Mouse (Mus musculus): Measurements from ENCODE around the gene Atp1a3.

Gene Atp1a3

GRCm38 (mm10) chr7:25003820-25004388, 1.9 kb downstream of the Atp1a3 start:
- DNase-seq, result peak; percentile 79

DNA sequence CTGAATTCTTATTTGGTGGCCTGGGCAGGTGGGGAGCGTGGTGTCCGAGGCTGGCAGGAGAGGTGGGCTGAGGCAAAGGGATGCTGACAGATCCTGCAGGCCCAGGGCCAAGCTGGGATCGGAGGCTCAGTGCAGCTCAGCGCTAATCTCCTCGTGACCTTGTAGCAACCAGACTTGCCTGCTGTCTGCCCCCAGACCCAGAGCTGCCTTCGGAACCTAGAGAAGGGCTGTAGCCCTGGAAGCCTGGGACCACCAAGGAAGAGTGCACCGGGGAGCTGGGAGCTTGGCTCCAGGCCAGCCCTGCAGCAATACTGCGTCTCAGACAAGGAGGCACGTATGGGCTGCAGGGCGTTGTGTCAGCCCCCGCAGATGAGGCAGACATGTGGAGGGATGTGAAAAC, 2.5 kb downstream of the Atp1a3 start:
- DNase-seq, result no peak

DNA sequence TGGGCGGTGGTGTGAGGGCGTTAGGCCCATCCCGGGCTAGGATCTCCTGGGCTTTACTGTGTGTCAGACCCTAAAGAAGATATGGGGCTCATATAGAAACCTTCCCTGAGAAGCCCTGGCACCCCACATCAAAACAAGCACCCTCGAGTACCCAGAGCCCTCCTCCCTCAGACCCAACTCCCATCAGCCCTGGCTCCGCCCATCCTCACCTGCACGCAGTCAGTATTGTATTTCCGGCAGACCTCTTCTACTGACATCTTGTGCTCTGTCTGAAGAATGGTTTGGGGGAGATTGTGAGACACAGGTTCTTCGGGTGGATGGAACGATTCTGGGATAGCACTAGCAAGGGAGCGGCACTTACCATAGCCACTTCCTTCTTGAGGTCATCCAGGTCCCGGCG, 5.0 kb downstream of the Atp1a3 start:
- no peak for DNase-seq

GRCm38 (mm10) chr7:25000211-25000610, 5.5 kb downstream of the Atp1a3 start:
- no peak for DNase-seq

- DNase-seq, result no peak
Observed at GRCm38 (mm10) chr7:24993081-24993480, 12.7 kb downstream of the Atp1a3 start.

- DNase-seq, result no peak
Observed at GRCm38 (mm10) chr7:24990478-24990877, 15.3 kb downstream of the Atp1a3 start.

DNA sequence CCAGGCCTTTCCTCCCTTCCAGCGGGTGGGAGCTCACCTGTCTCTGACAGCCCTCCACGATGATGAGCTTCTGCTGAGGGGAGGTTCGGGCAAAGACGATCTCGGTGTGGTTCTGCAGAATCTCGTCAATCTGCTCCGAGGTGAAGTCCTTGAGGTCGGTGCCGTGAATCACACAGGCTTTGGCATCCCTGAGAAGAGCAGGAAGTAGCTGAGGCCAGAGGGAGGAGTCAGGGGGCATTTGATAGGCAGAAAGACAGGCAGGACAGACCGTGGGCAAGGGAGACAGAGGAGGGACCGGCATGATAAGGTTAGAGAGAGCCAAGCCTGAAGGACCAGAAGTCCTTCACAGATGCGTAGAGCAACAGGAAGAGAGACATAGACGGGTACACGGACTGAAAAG, 17.8 kb downstream of the Atp1a3 start:
- no peak for DNase-seq

GRCm38 (mm10) chr7:24985799-24986198, 20.0 kb downstream of the Atp1a3 start:
- DNase-seq, result no peak

DNA sequence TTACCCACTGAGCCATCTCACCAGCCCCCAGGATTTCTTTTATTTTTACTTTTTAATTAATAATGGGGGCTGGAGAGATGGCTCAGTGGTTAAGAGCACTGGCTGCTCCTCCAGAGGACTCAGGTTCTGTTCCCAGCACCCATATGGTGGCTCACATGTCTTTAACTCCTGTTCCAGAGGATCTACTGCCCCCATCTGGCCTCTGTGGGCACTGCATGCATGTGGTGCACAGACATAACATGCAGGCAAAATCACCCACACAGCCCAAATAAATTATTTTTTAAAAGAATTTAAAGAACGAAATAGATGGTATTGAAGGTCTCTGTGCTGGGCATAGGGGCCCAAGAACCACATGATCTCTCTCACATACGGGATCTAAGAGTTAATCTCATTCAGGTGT, 21.5 kb downstream of the Atp1a3 start:
- DNase-seq, result no peak

DNA sequence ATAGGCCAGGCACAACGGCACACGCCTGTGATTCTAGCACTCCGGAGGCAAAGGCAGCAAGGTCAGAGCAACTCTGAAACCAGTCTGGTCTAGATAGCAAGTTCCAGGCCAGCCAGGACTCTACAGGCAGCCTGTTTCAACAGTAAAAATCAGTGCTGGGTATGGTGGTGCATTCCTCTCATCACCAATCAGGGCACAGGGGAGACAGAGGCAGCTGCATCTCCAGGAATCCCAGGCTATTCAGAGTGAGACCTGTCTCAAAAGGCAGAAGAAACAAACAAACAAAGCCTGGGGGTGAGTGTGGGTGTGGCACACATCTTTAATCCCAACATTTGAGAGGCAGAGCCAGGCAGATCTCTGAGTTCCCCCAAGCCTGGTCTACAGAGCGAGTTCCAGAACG, 22.4 kb downstream of the Atp1a3 start:
- no peak for DNase-seq

- DNase-seq, result peak; percentile 60
Observed at GRCm38 (mm10) chr7:24980439-24980838, 25.3 kb downstream of the Atp1a3 start.

GRCm38 (mm10) chr7:24978781-24979180, 27.0 kb downstream of the Atp1a3 start:
- DNase-seq, result no peak

GRCm38 (mm10) chr7:24974893-24975595, 30.7 kb downstream of the Atp1a3 start:
- peak; percentile 67 for DNase-seq

GRCm38 (mm10) chr7:24973902-24974301, 31.9 kb downstream of the Atp1a3 start:
- peak; percentile 70 for DNase-seq

- DNase-seq, result peak; percentile 66
Observed at GRCm38 (mm10) chr7:24973208-24973607, 32.5 kb downstream of the Atp1a3 start.

- peak; percentile 97 for DNase-seq
Observed at GRCm38 (mm10) chr7:24971972-24972893, 33.5 kb downstream of the Atp1a3 start, which contains the start of gene Rabac1. TSS of gene Rabac1 (minus strand) at chr7:24972754.

DNA sequence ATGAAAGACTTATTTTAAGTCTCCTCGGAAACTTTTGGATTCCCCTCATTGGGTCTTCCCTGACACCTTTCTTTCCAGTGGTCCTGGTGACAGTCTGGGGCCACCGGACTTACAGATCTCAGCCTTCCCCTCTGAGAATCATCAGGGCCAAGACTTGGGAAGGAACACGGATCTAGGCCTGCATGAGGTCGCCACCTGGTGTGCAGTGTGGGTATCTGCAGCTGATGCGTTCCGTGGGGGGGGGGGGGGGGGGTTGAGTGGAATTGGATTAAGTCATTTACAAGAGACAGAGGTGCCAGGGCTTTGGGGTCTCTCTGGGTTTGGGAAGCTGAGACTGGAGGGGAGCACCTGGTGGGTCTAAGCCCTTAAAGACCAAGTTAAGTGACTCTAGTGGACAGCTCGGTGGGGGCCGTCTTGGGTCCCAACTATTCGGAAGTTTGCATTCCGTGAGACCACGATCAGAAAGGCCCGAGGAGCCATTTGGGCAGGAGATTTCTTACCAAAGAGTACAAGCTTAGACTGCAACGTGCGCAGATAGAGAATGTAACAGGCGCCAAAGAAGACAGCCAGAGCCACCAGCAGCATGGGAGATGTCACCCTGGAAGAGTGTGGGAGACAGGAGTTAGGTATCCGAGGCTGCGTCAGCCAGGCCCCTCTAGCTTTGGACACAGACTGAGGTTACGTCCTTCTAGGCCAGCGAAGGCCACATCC, 34.3 kb downstream of the Atp1a3 start:
- DNase-seq, result no peak

- peak; percentile 59 for DNase-seq
Observed at GRCm38 (mm10) chr7:24970341-24970740, 35.4 kb downstream of the Atp1a3 start.

DNA sequence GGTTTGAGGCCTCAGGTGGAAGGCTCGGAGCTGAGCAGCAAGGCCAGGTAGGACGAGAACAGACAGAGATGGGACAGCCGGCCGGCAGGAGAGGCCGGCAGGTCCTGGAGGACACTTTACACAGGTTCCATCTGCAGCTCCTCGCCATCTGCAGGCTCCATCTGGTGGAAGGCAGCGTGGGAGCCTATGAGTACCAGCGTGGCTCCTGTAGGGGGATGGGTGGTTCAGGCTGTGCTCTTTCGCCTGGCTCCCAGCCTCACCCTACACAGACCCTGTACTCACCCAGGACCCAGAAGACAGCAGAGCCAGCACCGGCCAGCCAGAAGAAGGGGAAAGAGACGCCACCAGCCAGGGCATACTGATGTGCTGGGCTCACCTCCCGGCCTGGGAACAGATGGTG, 36.0 kb downstream of the Atp1a3 start:
- DNase-seq, result peak; percentile 92

- peak; percentile 69 for DNase-seq
Observed at GRCm38 (mm10) chr7:24968463-24968862, 37.3 kb downstream of the Atp1a3 start.

GRCm38 (mm10) chr7:24967966-24968365, 37.8 kb downstream of the Atp1a3 start:
- peak; percentile 59 for DNase-seq

DNA sequence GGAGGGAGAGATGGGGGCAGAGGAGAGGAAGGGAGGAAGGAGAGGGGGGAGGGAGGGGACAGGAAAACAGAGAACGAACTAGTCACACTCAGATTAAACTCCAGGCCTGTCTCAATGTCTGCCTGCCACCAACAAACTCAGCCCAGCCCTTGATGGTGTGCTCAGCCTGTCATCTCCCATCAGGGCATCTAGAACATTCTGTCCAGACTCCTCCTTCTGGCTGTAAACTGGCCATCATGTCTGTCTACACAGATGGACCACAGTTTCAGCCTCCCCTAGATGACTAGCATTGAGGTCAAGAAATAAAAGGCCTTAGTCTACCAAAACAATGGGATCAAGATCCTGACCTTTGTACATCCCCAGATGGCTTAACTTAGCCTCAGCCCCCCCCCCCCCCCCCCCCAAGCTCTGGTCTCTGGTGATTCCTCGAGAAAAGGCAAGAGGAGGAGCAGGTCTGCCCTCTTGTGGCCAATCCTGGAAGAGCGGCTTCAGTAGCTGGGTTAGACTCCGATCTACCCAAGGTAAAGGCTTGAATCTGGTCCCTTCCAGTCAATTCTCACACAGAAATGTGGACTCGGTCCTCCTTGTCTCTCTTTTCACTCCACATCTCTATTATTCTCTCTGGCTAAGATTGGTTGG, 40.7 kb downstream of the Atp1a3 start:
- DNase-seq, result peak; percentile 87

Data from cerebellum, adult 9-11 months (tissue).